12 mouse cellular contexts compared by ENCODE assay signal in genomic region chr6:134366366-134367351, GRCm38 (mm10). TPM values are rescaled to one million over a fixed set of nuclear protein-coding genes. Genes with fewer than 3 reads are reported as not detected.
DNase-seq lines count a peak whose midpoint lies in the region; ATAC-seq and TF ChIP-seq lines count a peak whose summit lies in the region.
"Had no signal": no experiment of that assay in that cellular context is flagged by ENCODE, and none has a peak within 500 bp of the region (broad histone marks: within the 10 kb centered on the region; RNA-seq: fewer than 3 reads in every experiment).

No protein-coding gene starts in this region.

- H3K27ac ChIP-seq in layer of hippocampus, adult 2 months: no peak overlapping the region
- no peak overlapping the region for H3K27ac ChIP-seq in hindbrain, postnatal 0 days
- no peak overlapping the region for H3K27ac ChIP-seq in forebrain, embryonic 14.5 days (ENCODE audit: low read depth, low read length)

- H3K4me1 ChIP-seq in E14TG2a.4 (replicated peaks; ENCODE audit: low read depth, low read length): peaks cover 52% of the 10 kb centered on the region
- no peaks in the 10 kb centered on the region for H3K4me1 ChIP-seq in hindbrain, postnatal 0 days (ENCODE audit: insufficient read depth, low read length)
- H3K4me1 ChIP-seq in forebrain, embryonic 14.5 days (ENCODE audit: control insufficient read depth, insufficient read depth, low read length): no peaks in the 10 kb centered on the region

- no peak overlapping the region for H3K4me3 ChIP-seq in layer of hippocampus, adult 2 months
- peak overlapping the region; percentile 3; the same call in 1 of the 2 replicates for H3K4me3 ChIP-seq in E14TG2a.4 (replicated peaks; ENCODE audit: low read length)
- H3K4me3 ChIP-seq in hindbrain, postnatal 0 days (ENCODE audit: low read length): no peak overlapping the region
- H3K4me3 ChIP-seq in forebrain, embryonic 14.5 days (ENCODE audit: low read depth, low read length): no peak overlapping the region

- H3K27me3 ChIP-seq in E14TG2a.4 (ENCODE audit: insufficient read depth, low read length): peaks cover 14% of the 10 kb centered on the region
- H3K27me3 ChIP-seq in hindbrain, postnatal 0 days (ENCODE audit: insufficient read depth, low read length): no peaks in the 10 kb centered on the region
- H3K27me3 ChIP-seq in forebrain, embryonic 14.5 days (replicated peaks; ENCODE audit: control insufficient read depth, insufficient read depth, low read length): no peaks in the 10 kb centered on the region
- H3K27me3 ChIP-seq: Patski had no signal

- peak; percentile 76 for ATAC-seq in granulocyte monocyte progenitor cell, adult 5-6 weeks (replicated peaks; ENCODE audit: poor library complexity, severe bottlenecking)
- ATAC-seq in megakaryocyte, adult 5-6 weeks (ENCODE audit: poor library complexity, severe bottlenecking): peak; percentile 85
- no peak for ATAC-seq in hindbrain, postnatal 0 days
- no peak for ATAC-seq in forebrain, embryonic 14.5 days
- ATAC-seq: Patski had no signal

- no peak for TF ChIP-seq CTCF in layer of hippocampus, adult 2 months (conservative IDR thresholded peaks at IDR 0.05)
- TF ChIP-seq CTCF in E14TG2a.4 (conservative IDR thresholded peaks at IDR 0.05; ENCODE audit: low read length): no peak
- no peak for TF ChIP-seq CTCF in hindbrain, postnatal 0 days (IDR thresholded peaks at IDR 0.05; ENCODE audit: low read depth)

- WGBS in hindbrain, postnatal 0 days: 59% methylated on average over 10 of the region's 10 CpGs
- 73% methylated on average over 10 of the region's 10 CpGs for WGBS in forebrain, embryonic 14.5 days

- no peak overlapping the region for H3K9ac ChIP-seq in hindbrain, postnatal 0 days (replicated peaks; ENCODE audit: low read length)
- no peak overlapping the region for H3K9ac ChIP-seq in forebrain, embryonic 14.5 days (ENCODE audit: low read length)

- DNase-seq in layer of hippocampus, adult 11-12 months (ENCODE audit: low spot score): peak; percentile 9
- no peak for DNase-seq in layer of hippocampus, adult 2 months (ENCODE audit: low spot score in 2 of 2)
- no peak for DNase-seq in hindbrain, postnatal 0 days (ENCODE audit: low spot score)
- no peak for DNase-seq in forebrain, embryonic 14.5 days (ENCODE audit: low spot score)
- no peak for DNase-seq in cerebellum, adult 9-10 months
- DNase-seq: cerebellum, adult 9-11 months; gastrocnemius, postnatal 10 days; layer of hippocampus, adult 9-11 months had no signal

- H3K9me3 ChIP-seq in E14TG2a.4 (ENCODE audit: low read length): no peaks in the 10 kb centered on the region
- H3K9me3 ChIP-seq in hindbrain, postnatal 0 days (ENCODE audit: low read length): no peaks in the 10 kb centered on the region
- H3K9me3 ChIP-seq in forebrain, embryonic 14.5 days (replicated peaks; ENCODE audit: control insufficient read depth, low read length): no peaks in the 10 kb centered on the region

- H3K36me3 ChIP-seq in E14TG2a.4 (ENCODE audit: insufficient read depth, low read length): no peaks in the 10 kb centered on the region
- H3K36me3 ChIP-seq in hindbrain, postnatal 0 days (ENCODE audit: insufficient read depth, low read length): no peaks in the 10 kb centered on the region
- H3K36me3 ChIP-seq in forebrain, embryonic 14.5 days (ENCODE audit: control insufficient read depth, insufficient read depth, low read length): no peaks in the 10 kb centered on the region

- H3K4me2 ChIP-seq in hindbrain, postnatal 0 days (ENCODE audit: low read depth, low read length): no peak overlapping the region
- no peak overlapping the region for H3K4me2 ChIP-seq in forebrain, embryonic 14.5 days (ENCODE audit: low read length)

RNA-seq across cellular contexts. Expression of gene Bcl2l14, which starts 29.5 kb away (rescaled TPM):
- total RNA-seq in layer of hippocampus, adult 2 months (2021): not detected
- total RNA-seq in granulocyte monocyte progenitor cell, adult 5-6 weeks (2014; fragmentation: Nextera tagmentation): 2.0 TPM in 1 of 2 replicates, not detected in the other
- total RNA-seq in granulocyte monocyte progenitor cell, adult 5-6 weeks (2017): 0.60 and 4.0 TPM in 2 replicates
- total RNA-seq in megakaryocyte, adult 5-6 weeks (2015): 0.22 and 0.50 TPM in 2 replicates
- 0.49 and 1.4 TPM in 2 replicates for total RNA-seq in megakaryocyte, adult 5-6 weeks (2017)
- total RNA-seq in hindbrain, postnatal 0 days (2014; rRNA removed): 0.14 TPM in 1 of 2 replicates, not detected in the other
- 0.11 and 0.15 TPM in 2 replicates for polyA plus RNA-seq in hindbrain, postnatal 0 days (2015; fragmentation: Nextera tagmentation; extraction: Ambion mirVana)
- polyA plus RNA-seq in forebrain, embryonic 14.5 days (2014; fragmentation: Nextera tagmentation; extraction: Ambion mirVana): not detected in 2 replicates
- total RNA-seq: gastrocnemius, postnatal 10 days had no signal
- polyA plus RNA-seq: Patski had no signal

Comparison
In these comparisons a context has a peak if more than half of its experiments do, and no peak if none do; other contexts are left out.
1. ATAC-seq: peak in granulocyte monocyte progenitor cell, adult 5-6 weeks (single experiment) and megakaryocyte, adult 5-6 weeks (single experiment); none in hindbrain, postnatal 0 days (single experiment) and forebrain, embryonic 14.5 days (single experiment).